Mouse (Mus musculus) liver, embryonic 14.5 days (tissue): Measurements from ENCODE around the gene Ctla4.

ENCODE experiments used
- CTCF ChIP-seq: IDR thresholded peaks from 2 replicates; pipeline ENCODE4 v1.5.1; 2016; ENCODE audit warnings: antibody characterized with exemption, low read depth, control low read depth
- EP300 ChIP-seq: IDR thresholded peaks from 2 replicates; pipeline ENCODE4 v1.6.1; 2016; ENCODE audit warnings: antibody characterized with exemption, low read depth

DNA sequence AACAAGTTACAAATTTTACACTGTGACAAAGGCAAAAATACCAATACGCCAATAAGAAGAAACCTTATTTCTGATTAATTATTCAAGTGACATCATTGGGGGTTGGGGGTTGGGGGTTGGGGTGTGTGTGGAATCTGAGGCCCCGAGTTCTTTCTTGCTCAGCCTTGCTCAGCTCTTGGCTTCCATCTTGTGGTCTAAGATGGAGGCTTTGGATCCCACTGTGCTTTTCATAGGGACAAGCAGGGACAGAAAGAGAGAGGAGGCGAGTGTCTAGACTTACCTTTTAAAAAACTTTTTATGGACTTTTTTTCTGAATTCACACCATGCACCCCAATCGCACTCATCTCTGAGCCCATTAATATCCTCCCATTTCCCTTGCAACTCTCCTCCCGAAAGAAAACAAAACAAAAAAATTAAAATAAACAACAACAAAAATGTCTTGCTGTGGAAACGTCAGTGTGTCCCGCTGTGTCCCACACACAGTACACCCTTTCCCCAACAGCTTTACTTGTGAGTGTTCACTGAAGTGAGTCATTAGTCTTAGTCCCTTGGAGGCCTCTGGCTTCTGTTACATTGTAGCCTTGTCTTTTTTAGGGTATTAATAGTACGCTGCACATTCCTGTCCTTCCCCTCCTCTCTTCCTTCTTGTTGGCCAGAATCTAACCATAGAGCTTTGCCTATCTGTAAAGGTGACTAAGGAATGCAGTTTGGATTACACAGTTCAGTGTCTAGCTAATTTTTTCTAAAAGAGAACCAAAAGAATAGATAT is 59.0 kb downstream of the Ctla4 start:
- TF ChIP-seq CTCF (no peak), EP300 (no peak)
